Mouse (Mus musculus) retina, embryonic 14.5 days (tissue): ENCODE measurements around the gene Fry.
A peak's percentile ranks its signal among the peaks of the same experiment; 100 is the strongest.

Source experiments
- DNase-seq: peaks from one replicate; pipeline ENCODE4 v3.0.0-alpha.2; 2015; ENCODE audit warnings: low spot score

The Fry gene

DNA sequence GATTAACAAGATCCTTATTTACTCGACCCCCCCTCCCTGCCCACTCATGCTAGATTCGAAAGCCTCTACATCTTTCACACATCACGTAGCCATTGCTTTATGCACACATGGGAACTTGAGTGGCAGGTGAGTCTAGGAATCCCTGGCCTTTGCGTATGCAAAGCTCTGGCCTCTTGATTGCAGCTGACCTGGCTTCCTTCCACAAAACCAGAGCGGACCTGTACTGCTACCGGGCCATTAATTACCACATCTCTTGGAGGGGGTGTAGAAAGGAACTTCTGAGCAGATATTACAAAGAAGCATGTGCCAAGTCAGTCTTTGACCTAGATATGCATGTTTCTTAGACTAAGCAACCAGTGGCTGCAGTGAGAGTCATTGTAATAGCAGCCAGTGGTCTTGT is 55.4 kb downstream of the Fry start:
- DNase-seq, result no peak

DNA sequence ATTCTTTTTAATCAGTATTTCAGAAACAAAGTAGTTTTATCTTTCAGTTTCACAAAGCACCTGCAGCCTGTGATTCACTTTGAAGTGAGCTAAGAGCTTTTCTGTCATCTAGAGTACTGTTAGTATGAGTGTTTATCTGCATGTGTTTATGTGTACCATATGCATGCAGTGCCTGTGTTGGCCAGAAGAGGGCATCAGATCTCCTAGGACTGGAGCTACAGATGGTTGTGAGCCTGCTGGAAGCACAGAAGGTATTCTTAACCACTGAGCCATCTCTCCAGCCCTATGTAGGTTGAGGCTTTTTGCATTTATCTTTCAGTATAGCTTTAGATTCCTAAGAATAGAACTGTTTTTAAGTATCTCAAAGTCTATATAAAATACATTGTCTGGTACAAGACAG is 56.5 kb downstream of the Fry start:
- DNase-seq, result no peak

DNA sequence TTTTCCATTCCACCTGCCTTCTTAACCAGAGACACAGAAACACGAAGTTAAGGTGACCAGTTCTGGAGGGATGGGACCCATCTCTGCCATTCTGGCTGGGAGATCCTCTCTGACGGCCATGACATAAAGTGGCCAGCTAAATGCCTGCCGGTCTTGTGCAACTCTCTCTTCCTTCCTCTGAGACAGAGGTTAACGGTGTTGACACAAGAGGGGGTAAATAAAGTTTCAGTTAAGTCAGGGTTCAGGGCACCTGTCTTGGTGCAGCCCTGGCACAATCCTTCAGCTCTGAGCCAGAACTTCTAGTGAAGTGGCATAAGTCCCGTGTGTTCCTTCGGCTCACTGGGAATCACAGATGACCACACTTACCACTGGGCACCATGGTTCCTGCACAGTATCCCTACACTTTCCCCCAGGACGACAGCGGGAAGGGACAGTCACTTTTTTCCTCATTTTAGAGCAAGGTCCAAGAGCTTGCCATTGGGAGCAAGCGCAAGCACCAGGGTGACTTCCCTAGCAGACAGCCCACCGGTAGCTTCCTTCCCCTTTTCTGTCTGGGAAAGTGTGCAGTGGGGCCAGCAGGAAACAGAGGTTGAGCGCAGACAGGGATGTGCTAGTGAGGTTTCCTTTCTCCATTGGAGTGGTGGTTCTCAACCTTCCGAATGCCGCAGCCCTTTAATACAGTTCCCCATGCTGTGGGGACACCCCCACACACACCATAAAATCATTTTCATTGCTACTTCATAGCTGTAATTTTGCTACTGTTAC is 58.0 kb downstream of the Fry start:
- no peak for DNase-seq

DNA sequence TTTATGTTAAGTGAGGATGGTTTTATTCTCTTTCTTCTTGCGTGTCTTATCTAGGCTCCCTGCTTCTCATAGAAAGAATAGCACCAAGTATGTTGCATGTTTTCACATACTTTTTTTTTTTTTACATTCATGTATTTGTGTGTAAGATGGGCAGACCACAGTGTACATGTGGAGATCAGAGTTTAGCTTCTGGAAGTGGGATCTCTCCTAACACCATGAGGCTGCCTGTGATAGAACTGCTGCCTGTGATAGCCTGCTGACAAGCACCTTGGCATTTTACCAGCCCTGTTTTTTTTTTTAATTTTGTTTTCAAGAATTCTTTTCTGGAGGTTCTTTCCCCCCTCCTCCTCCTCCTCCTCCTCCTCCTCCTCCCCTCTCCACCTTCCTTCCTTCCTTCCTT is 59.3 kb downstream of the Fry start:
- DNase-seq, result no peak

DNA sequence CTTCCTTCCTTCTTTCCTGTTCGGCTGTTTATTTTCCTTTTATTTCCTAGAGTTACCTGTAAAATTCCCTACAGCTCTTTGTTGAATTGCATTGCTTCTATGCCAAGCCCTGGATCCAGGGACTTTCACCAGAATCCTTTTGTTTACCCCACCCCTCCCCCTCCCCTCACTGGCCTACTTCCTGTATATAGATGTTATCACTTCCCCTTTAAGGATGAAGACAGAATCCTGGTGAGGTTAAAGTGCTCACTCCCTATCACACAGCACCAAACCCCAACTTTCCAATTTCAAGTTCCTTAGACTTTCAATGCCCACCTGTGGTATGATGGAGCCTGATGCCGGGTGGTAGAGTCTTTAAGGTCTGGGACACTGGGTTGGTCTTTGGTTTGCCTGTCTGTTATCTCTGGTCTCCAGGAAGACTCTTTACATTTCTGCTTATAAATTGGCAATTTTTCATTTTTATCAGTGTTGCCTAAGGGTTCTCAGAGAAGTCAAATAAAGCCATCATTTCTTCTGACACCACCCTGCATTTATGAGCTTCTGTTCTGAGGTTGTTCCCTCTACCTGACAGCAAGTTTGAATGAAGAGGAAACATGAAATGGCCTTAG is 59.9 kb downstream of the Fry start:
- no peak for DNase-seq

DNA sequence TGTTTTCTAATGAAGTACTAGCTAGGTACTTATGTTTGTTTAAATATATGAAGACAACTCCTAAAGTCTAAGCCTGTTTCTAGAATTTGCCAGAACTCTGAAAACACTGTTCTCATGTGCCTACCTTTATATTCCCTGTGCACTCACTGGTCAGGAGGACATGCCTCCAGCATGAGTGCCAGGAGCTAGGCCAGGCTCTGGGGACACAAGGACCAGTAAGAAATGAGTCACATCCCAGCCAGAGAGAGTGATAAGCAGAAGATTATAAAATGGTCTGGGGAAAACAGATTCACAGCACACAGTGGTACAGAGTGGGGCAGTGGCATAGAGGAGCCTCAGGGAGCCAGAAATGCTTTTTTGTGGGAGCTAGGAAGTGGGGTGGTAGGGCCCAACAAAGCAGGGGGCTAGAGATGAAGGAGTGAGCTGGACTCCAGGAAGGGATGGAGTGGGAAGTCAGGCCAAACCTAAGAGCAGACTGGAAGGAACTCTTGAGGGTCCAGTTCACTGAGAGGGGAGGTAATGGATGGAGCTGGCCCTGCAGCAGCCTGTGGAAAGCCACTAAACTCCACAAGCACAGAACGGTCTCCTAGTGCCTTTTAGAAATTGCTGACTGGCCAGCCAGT is 62.7 kb downstream of the Fry start:
- no peak for DNase-seq

DNA sequence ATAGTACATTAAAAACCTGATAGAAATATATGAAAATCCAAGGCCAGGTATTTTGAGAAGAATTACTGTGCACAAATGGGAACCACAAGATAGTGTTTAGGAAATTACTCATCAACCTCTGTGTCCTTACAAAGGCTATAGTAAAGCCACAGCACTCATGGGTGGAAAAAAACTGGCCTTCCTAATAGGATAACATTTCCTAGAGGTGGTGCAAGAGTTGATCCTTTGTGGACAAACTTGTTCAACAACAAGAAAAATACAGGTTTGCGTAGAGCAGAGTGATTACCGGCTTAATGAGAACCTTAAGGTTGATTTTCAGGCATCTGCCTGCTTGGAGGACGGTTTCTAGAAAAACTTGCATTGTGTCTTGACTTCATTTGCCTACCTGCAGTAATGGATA is 66.5 kb downstream of the Fry start:
- no peak for DNase-seq

DNA sequence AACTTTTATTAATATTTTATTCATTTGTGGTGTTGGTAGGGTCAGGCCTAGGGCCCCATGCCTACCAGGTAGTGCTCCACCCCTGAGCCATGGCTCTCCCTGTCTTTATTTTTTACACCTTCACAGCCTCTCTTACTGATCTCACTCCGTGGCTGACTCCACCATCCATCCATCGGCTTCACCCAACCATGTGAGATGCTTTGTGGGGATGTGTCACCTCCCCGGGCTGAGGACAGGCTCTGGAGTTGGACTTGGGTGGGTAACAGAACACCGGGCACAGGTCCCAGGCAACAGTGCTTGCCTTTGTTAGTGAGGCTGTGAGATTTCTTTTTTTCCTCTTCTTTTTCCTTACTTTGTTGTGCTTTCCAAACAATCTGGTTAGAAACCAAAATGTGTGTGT is 67.7 kb downstream of the Fry start:
- no peak for DNase-seq

DNA sequence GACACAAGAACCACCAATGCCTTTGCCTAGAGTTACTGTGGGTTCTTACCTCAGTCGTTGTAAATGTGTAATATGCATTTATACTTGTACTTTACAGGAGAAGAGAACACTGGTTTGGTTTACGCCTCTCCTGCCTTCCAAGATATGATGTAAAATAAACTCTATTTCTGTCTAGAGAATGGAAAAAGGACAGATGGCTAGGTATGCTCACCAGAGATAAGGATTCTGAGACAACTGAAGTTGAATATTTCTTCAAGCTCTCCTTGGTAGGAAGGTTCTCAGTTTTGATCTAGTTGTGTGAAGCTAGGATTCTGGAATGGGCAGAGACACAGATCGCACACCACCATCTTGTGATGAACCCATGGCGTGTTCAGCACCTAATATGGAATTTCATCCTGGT is 68.2 kb downstream of the Fry start:
- DNase-seq, result no peak

DNA sequence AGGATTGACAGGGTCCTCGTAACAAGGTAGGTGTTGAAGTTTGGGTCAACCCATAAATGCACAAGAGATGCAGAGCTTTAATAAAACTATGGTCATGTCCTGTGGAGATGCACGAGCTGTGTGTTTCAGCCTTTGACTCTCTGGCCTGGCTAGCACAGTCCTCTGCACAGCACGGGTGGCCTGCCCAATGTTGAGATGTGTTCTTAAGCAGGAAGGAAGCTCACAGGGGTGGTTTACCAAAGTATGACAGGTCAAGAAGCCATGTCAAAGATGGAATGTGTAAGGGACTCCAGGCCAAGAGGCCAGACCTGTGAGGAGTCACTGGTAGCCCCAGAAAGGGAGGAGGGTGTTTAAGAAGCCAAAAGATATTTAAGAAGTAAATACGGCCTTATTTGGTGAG is 69.6 kb downstream of the Fry start:
- no peak for DNase-seq

DNA sequence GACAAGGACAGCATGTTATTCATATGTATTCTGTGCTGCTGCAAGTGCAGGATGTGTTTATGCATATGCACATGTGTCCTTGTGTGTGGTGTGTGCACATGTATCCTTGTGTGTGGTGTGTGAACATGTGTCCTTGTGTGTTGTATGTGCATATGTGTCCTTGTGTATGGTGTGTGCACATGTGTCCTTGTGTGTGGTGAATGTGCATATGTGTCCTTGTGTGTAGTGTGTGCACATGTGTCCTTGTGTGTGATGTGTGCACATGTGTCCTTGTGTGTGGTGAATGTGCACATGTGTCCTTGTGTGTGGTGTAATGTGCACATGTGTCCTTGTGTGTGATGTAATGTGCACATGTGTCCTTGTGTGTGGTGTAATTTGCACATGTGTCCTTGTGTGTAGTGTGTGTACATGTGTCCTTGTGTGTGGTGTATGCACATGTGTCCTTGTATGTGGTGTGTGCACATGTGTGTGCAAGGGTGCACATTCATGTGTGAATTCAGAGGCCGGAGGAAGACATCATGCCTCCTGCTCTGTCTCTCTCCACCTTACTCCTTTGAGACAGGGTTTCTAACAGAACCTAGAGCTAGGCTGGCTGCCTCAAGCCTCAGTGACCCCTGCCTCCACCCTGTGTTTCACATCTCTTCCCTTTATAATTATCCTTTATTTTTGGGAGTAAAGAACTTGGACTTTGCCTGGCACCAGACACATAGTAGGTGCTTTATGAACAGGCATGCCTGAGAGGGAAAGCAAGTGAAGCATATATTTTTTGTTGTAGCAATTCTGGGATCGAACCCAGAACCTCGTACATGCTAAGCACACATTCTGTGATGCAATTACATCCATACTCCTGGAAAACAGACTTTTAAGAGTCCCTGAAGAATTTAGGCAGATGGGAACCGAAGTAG is 72.3 kb downstream of the Fry start:
- no peak for DNase-seq

DNA sequence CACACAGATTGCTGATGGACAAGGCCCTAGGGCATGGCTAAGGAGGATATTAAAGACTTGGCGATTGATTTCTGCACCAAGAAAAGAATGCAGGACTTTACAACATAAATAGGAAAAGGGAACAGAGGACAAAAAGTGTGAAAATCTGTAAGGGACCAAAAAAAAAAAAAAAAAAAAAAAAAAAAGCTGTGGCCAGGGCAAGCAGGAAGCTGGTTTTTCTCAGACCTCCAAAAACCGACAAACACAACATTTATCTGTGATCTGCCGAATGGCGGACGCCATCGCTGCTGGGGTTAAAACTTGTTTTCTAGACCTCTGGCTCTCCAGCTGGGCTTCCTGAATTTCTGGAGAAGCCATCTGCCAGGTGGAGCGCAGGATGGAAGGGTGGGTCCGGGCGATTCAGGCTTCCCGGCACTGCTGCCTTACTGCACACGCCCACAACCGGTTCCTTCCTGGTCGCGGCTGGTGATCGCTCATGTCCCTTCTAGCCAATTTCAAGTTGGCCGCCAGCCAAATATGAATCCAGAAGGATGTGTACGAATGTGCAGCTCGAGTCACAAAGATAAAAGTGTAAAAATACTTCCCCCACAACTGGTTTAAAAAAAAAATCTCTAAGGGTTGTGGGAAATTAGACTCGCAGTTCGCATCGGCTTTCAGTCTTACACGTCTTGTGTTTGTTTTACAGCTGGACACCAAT is 77.2 kb downstream of the Fry start:
- DNase-seq, result peak; percentile 66

DNA sequence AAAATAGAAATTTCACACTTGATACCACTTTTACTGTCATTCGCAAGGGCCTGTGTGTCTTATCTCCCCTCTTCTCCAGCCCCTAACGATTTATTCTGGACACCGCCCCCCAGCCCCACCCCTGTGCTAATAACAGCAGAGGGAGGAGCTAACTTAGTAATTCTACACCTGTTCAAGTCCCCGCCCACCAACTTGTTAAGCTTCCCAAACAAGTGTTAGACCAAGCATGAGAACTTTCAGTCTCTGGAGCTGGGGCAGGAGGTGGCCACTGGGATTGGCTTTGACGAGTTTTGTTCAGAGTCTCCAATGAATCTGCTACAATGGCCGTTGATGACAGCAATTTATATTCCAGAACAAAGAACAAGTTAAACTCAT is 77.8 kb downstream of the Fry start:
- DNase-seq, result peak; percentile 75

DNA sequence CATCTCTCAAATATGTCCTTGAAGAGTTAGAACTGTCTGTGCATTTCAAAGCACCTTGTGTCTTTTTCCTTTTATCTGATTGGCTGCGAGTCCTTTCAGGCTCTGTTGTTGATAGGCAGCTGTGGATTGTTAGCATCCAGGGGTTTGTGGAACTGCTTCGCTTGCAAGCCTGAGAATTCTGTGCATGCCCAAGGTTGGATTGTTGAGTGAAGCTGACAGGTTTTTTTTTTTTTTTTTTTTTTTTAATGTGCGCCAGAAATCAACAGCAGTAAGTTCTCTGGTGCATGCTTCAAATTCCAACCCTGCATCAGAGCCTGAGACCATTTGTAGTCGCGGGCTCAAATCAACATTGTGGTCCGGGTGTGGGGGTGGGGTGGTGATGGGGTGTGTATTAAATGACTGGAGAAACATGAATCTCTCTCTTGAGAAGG is 78.5 kb downstream of the Fry start:
- DNase-seq, result peak; percentile 16

DNA sequence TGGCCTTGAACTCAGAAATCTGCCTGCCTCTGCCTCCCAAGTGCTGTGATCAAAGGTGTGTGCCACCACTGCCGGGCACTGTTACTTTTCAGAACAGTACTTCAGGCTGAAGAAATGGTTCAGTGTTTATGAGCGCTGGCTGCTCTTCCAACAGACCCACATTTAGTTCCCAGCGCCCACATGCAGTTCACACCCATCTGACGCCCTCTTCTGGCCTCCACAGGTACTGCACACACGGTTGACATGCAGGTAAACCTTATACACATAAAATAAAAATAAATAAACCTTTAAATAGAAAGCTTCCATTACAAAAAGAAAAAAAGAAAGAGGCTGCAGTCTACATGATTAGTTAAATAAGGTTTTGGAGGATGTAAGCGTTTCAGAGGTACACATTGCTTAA is 88.3 kb downstream of the Fry start:
- no peak for DNase-seq

DNA sequence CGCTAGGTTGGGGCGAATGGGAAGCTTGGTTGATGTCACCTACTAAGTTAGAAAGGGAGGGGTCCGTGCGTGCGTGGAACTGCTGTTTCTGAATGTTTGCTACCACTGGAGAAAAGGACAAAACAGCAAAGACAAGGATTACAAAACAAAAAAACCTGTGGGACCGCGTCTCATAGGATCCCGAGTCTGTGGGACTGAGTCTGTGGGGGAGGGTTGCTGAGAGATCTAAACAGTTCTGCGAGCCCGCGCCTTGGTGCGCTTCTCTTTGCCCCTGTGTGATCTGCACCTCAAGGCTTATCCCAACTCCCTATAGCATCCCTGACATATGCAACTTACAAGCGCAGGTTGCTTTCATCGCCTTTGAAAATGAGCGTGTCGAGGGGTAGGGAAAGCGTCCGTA is 89.2 kb downstream of the Fry start:
- no peak for DNase-seq

DNA sequence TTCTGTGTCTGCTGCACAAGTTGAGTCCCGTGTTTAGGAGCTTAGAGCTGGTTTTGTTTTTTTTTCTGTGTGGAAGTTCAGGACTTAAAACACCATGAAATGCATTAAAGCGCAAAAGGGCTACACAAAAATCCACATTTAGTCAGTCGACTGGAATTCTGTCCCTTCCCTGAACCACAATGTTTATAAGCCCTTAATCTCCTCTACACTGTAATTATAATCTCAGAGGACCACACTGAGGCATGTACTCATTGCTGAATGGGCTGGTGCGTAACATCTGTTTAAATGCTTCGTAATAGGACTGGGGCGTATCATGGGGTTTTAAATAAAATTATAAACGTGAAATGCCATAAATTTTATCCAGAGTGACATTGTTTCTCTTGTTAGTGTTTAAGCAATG is 89.6 kb downstream of the Fry start:
- no peak for DNase-seq

DNA sequence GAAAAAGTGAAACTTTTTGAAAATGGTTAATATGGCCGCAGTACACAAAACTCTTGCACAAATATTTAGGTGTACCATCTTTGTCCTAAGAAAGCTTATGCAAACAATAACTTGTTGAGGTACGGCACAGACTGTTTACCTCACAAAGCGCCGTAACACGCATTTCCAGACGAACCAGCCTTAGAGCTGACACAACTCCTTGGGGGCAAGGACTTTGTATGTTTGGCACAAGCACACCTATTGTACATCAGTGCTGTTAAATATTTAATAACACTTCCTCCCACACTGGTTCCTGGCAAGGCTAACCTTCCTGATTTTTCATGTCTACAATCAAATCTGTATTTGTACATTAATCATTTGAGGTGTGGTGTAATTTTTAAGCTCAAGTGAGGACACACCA is 95.6 kb downstream of the Fry start:
- no peak for DNase-seq

DNA sequence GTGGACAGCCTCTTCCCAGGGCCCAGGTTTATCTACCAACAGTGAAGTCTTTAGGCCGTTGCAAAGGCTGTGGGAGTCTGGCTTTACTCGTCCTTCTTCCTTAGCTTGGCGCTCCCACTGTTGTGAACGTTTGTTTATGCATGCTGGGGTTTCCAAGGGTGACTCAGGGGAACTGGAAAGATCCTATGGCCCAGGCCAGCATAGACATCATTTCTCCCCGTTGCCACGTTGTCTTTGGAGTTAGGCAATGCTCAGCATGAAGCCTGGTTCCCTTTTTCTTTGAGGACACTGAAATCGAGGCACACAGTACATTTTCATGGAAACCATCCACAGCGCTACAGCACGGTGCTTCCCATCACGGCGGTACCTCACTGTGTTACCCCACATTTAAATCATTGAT is 97.6 kb downstream of the Fry start:
- no peak for DNase-seq

DNA sequence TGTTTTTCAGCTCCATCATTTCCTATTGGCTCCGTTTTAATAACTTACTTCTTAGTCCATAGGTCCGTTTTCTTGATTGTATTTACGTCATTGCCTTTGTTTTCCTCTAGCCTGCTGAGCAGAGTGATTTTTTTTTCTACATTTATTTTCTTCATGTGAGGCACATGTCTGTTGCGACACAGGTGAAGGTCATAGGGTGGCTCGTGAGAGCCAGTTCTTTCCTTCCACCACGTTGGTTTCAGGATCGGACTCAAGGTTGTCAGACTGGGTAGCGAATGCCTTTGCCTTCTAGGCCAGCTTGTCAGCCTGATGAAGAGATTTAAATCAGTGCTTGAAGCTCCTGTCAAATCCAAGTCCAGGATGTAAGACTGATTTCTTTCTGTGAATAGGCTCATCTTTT is 101.0 kb downstream of the Fry start:
- DNase-seq, result no peak

DNA sequence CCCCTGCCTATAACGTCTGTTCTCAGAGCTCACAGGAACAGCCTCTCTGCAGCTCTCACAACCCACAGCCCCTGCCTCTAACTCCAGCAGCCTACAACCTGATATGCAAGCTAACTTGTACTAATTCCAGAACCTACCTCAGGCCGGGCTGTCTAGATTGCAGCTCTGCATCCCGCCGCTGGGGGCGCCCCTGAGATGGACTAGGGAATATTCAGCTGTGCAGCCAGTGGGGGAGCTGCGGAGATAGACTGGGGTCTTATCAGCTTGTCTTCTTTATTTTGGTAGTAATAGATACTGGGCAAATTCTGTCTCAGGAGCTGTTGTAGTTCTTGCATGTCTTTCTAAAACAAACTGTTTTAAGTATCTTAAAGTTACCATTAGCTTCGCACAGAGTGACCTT is 101.9 kb downstream of the Fry start:
- peak; percentile 51 for DNase-seq

DNA sequence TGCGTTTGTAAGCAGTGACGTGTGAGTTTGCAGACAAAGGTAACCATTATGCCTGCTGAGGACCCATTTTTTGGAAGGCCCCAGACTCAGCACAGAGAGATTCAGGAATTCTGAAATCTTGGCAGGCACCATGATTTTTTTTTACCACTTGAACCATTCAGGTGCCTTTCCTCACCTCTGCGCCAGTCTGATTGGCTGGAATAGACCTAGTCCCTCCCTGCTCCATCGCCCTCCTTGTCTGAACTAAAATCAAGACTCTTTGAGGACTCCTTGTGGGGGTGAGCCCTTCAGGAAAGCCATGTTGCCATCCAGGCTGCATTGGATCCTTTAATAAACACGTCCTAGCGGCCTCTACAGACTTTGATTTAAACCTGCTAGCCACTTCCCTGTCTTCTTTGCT is 103.4 kb downstream of the Fry start:
- DNase-seq, result no peak
